Mouse (Mus musculus) urinary bladder, postnatal 36 days (tissue): ENCODE measurements around the gene Rad18.
"Not testable (repeated sequence)": the region's sequence is repeated elsewhere in the genome, so short reads cannot be mapped to it uniquely, and the experiment has no call there.

Experiments used
- DNase-seq, 2 experiments: peaks; one replicate each; pipeline ENCODE4 v3.0.0; 2022; ENCODE audit warnings: low spot score in 2 of 2, mixed read lengths in 1 of 2

Gene Rad18

GRCm38 (mm10) chr6:112696056-112696950 lies at the start of gene Rad18:
TSS of gene Rad18 (minus strand) at chr6:112696686.
- peak; percentile 78 to 85 for DNase-seq

- DNase-seq: no peak
Observed at GRCm38 (mm10) chr6:112742297-112742696, 45.8 kb upstream of the Rad18 start.

GRCm38 (mm10) chr6:112741766-112742165 lies 45.3 kb upstream of the Rad18 start:
- DNase-seq: no peak

- no peak for DNase-seq
Observed at GRCm38 (mm10) chr6:112739635-112740034, 43.1 kb upstream of the Rad18 start.

- no peak for DNase-seq
Observed at GRCm38 (mm10) chr6:112738924-112739323, 42.4 kb upstream of the Rad18 start.

- DNase-seq: no peak
Observed at GRCm38 (mm10) chr6:112736471-112736870, 40.0 kb upstream of the Rad18 start.

- no peak for DNase-seq
Observed at GRCm38 (mm10) chr6:112735054-112735453, 38.6 kb upstream of the Rad18 start.

GRCm38 (mm10) chr6:112733942-112734341 lies 37.5 kb upstream of the Rad18 start:
- DNase-seq: no peak

GRCm38 (mm10) chr6:112732434-112732833 lies 35.9 kb upstream of the Rad18 start:
- DNase-seq: no peak

- peak in 1 of 2 experiments; percentile 9 for DNase-seq
Observed at GRCm38 (mm10) chr6:112731386-112731785, 34.9 kb upstream of the Rad18 start.

- DNase-seq: peak; percentile 48 to 67
Observed at GRCm38 (mm10) chr6:112728760-112729422, 32.4 kb upstream of the Rad18 start.

GRCm38 (mm10) chr6:112725468-112725867 lies 29.0 kb upstream of the Rad18 start:
- DNase-seq: no peak

- DNase-seq: no peak
Observed at GRCm38 (mm10) chr6:112720409-112721080, 24.1 kb upstream of the Rad18 start.

GRCm38 (mm10) chr6:112719983-112720382 lies 23.5 kb upstream of the Rad18 start:
- DNase-seq: no peak

- peak; percentile 18 to 19 for DNase-seq
Observed at GRCm38 (mm10) chr6:112717168-112717567, 20.7 kb upstream of the Rad18 start.

GRCm38 (mm10) chr6:112713951-112714350 lies 17.5 kb upstream of the Rad18 start:
- no peak for DNase-seq

GRCm38 (mm10) chr6:112702296-112702695 lies 5.8 kb upstream of the Rad18 start:
- not testable (repeated sequence) for DNase-seq

- peak; percentile 48 to 49 for DNase-seq
Observed at GRCm38 (mm10) chr6:112700392-112700791, 3.9 kb upstream of the Rad18 start.

- DNase-seq: no peak
Observed at GRCm38 (mm10) chr6:112699115-112699514, 2.6 kb upstream of the Rad18 start.

GRCm38 (mm10) chr6:112694492-112694891 lies 2.0 kb downstream of the Rad18 start:
- no peak for DNase-seq

- DNase-seq: no peak
Observed at GRCm38 (mm10) chr6:112691523-112691922, 5.0 kb downstream of the Rad18 start.

- DNase-seq: no peak
Observed at GRCm38 (mm10) chr6:112688033-112688432, 8.5 kb downstream of the Rad18 start.
